ENCODE assay signal across 26 mouse cellular contexts in the genomic region with DNA sequence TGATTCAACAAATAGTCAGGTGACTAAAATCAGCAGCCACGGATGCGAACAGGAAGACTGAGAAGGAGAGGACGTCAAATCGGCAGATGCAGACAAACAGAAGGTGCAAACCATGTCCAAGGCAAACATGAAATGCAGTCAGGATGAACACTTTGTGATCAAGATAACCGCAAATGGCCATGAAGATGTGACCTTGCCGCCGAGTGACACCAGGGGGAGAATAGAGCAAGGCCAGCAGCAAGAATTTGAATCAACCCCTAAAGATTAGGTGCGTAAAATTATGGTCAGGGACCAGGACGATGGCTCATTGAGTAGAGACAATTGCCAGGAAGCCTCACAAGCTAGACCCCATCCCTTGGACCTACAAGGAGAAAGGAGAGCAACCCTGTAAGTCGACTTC. TPM values are rescaled to one million over a fixed set of nuclear protein-coding genes. Genes with fewer than 3 reads are reported as not detected.
DNase-seq lines count a peak whose midpoint lies in the region; ATAC-seq and TF ChIP-seq lines count a peak whose summit lies in the region.
"Had no signal": no experiment of that assay in that cellular context is flagged by ENCODE, and none has a peak within 500 bp of the region (broad histone marks: within the 10 kb centered on the region; RNA-seq: fewer than 3 reads in every experiment).

No protein-coding gene starts in this region.

- WGBS in hindbrain, postnatal 0 days = 91% methylated on average over 10 of the region's 10 CpGs
- WGBS in hindbrain, embryonic 11.5 days = 94% methylated on average over 10 of the region's 10 CpGs

- peak; percentile 43 to 56 for DNase-seq in adrenal gland, adult (ENCODE audit: inconsistent age in 2 of 2, low spot score in 1 of 2)
- DNase-seq in adrenal gland, postnatal 4 days (ENCODE audit: low spot score in 2 of 2) = no peak
- no peak for DNase-seq in hindbrain, postnatal 0 days (ENCODE audit: low spot score)
- no peak for DNase-seq in hindbrain, embryonic 11.5 days (ENCODE audit: low spot score)
- peak; percentile 52 for DNase-seq in 416B (ENCODE audit: low read depth)
- peak; percentile 56 for DNase-seq in ZHBTc4 (ENCODE audit: low read depth, low spot score)
- DNase-seq in left cerebral cortex, postnatal 14 days (ENCODE audit: low spot score in 2 of 2) = no peak
- DNase-seq in kidney, adult 11 months = no peak
- DNase-seq: cerebellum, adult 11 months; cerebellum, postnatal 14 days; forebrain, postnatal 0 days; heart, postnatal 14 days; kidney, postnatal 4 days; lung, postnatal 14 days; midbrain, embryonic 14.5 days; right cerebral cortex, postnatal 14 days had no signal

- TF ChIP-seq CTCF in hindbrain, postnatal 0 days (IDR thresholded peaks at IDR 0.05; ENCODE audit: low read depth) = peak; percentile 21

- no peaks in the 10 kb centered on the region for H3K27me3 ChIP-seq in hindbrain, postnatal 0 days (ENCODE audit: insufficient read depth, low read length)
- H3K27me3 ChIP-seq in hindbrain, embryonic 11.5 days (ENCODE audit: control insufficient read depth, insufficient read depth, low read length) = no peaks in the 10 kb centered on the region
- H3K27me3 ChIP-seq: CH12.LX; heart, embryonic 12.5 days; kidney, embryonic 15.5 days; liver, embryonic 15.5 days; neural tube, embryonic 15.5 days had no signal

- H3K4me3 ChIP-seq in hindbrain, postnatal 0 days (ENCODE audit: low read length) = no peak overlapping the region
- H3K4me3 ChIP-seq in hindbrain, embryonic 11.5 days (ENCODE audit: low read depth, low read length) = no peak overlapping the region

- no peaks in the 10 kb centered on the region for H3K9me3 ChIP-seq in hindbrain, postnatal 0 days (ENCODE audit: low read length)
- no peaks in the 10 kb centered on the region for H3K9me3 ChIP-seq in hindbrain, embryonic 11.5 days (ENCODE audit: control insufficient read depth, low read length)
- H3K9me3 ChIP-seq: forebrain, embryonic 10.5 days; heart, embryonic 12.5 days; hindbrain, embryonic 13.5 days; kidney, embryonic 15.5 days; liver, embryonic 15.5 days; neural tube, embryonic 15.5 days had no signal

- no peak overlapping the region for H3K9ac ChIP-seq in hindbrain, postnatal 0 days (replicated peaks; ENCODE audit: low read length)
- no peak overlapping the region for H3K9ac ChIP-seq in hindbrain, embryonic 11.5 days (ENCODE audit: low read depth, low read length)
- H3K9ac ChIP-seq: forebrain, postnatal 0 days had no signal

- no peak for ATAC-seq in hindbrain, postnatal 0 days
- no peak for ATAC-seq in hindbrain, embryonic 11.5 days (ENCODE audit: low FRiP score)
- ATAC-seq: activated CD4-positive, CD25-positive, alpha-beta regulatory T cell, adult 4 months; forebrain, postnatal 0 days had no signal

- H3K4me2 ChIP-seq in hindbrain, postnatal 0 days (ENCODE audit: low read depth, low read length) = no peak overlapping the region
- H3K4me2 ChIP-seq in hindbrain, embryonic 11.5 days (replicated peaks; ENCODE audit: low read depth, low read length) = no peak overlapping the region

- no peak overlapping the region for H3K27ac ChIP-seq in hindbrain, postnatal 0 days
- no peak overlapping the region for H3K27ac ChIP-seq in hindbrain, embryonic 11.5 days (ENCODE audit: low read depth, low read length)
- H3K27ac ChIP-seq: hindbrain, embryonic 13.5 days; kidney, embryonic 15.5 days; liver, embryonic 15.5 days; neural tube, embryonic 15.5 days had no signal

- H3K4me1 ChIP-seq in hindbrain, postnatal 0 days (ENCODE audit: insufficient read depth, low read length) = no peaks in the 10 kb centered on the region
- H3K4me1 ChIP-seq in hindbrain, embryonic 11.5 days (replicated peaks; ENCODE audit: control insufficient read depth, insufficient read depth, low read length) = no peaks in the 10 kb centered on the region

- no peaks in the 10 kb centered on the region for H3K36me3 ChIP-seq in hindbrain, postnatal 0 days (ENCODE audit: insufficient read depth, low read length)
- no peaks in the 10 kb centered on the region for H3K36me3 ChIP-seq in hindbrain, embryonic 11.5 days (ENCODE audit: control insufficient read depth, insufficient read depth, low read length)
- H3K36me3 ChIP-seq: forebrain, embryonic 10.5 days; heart, embryonic 12.5 days; hindbrain, embryonic 13.5 days; kidney, embryonic 15.5 days; liver, embryonic 15.5 days; neural tube, embryonic 15.5 days had no signal

- intact Hi-C loops in left cerebral cortex, postnatal 14 days (cut with DNase I) = loop anchor here (5.0 kb wide), 2 partner anchors 49 to 144 kb away; no protein-coding TSS in a partner anchor

RNA-seq across cellular contexts. Expression of gene Yy1, which starts 36.2 kb away (rescaled TPM):
- 10 to 100 TPM; 70.1 to 75.3 TPM for total RNA-seq in adrenal gland, postnatal 4 days (2021)
- total RNA-seq in hindbrain, postnatal 0 days (2014; rRNA removed) = 29.6 and 30.2 TPM in 2 replicates
- 7.9 and 8.2 TPM in 2 replicates for polyA plus RNA-seq in hindbrain, postnatal 0 days (2015; fragmentation: Nextera tagmentation; extraction: Ambion mirVana)
- polyA plus RNA-seq in hindbrain, embryonic 11.5 days (2014; fragmentation: Nextera tagmentation; extraction: Ambion mirVana) = 17.4 and 21.1 TPM in 2 replicates
- 10 to 100 TPM; 46.3 to 47.9 TPM for total RNA-seq in left cerebral cortex, postnatal 14 days (2021)

RNA-seq across cellular contexts. Expression of gene Degs2, which starts 54.5 kb away (rescaled TPM):
- under 1 TPM in 1 of 2 experiments, not detected in 1; 0.28 TPM for total RNA-seq in adrenal gland, postnatal 4 days (2021)
- 0.10 and 0.47 TPM in 2 replicates for total RNA-seq in hindbrain, postnatal 0 days (2014; rRNA removed)
- polyA plus RNA-seq in hindbrain, postnatal 0 days (2015; fragmentation: Nextera tagmentation; extraction: Ambion mirVana) = 0.73 and 1.4 TPM in 2 replicates
- polyA plus RNA-seq in hindbrain, embryonic 11.5 days (2014; fragmentation: Nextera tagmentation; extraction: Ambion mirVana) = 0.59 and 2.7 TPM in 2 replicates
- 1 to 10 TPM in 1 of 2 experiments, under 1 TPM in 1; 0.94 to 1.4 TPM for total RNA-seq in left cerebral cortex, postnatal 14 days (2021)
- total RNA-seq: CH12.LX; forebrain, postnatal 0 days; gastrocnemius, postnatal 4 days had no signal
- polyA plus RNA-seq: spleen, adult 2 months had no signal

Comparison
In these comparisons a context has a peak if more than half of its experiments do, and no peak if none do; other contexts are left out.
1. DNase-seq: peak in adrenal gland, adult (2 of 2), 416B (single experiment) and ZHBTc4 (single experiment); none in adrenal gland, postnatal 4 days (0 of 2), hindbrain, postnatal 0 days (single experiment), hindbrain, embryonic 11.5 days (single experiment), left cerebral cortex, postnatal 14 days (0 of 2) and kidney, adult 11 months (single experiment).